Mouse (Mus musculus) kidney, postnatal 36 days (tissue): ENCODE data around the gene Gm5431.
A peak's percentile ranks its signal among the peaks of the same experiment; 100 is the strongest.
"Not testable (repeated sequence)": the region's sequence is repeated elsewhere in the genome, so short reads cannot be mapped to it uniquely, and the experiment has no call there.

Source experiments
- DNase-seq, 2 experiments: peaks; one replicate each; pipeline ENCODE4 v3.0.0; 2021 to 2022; ENCODE audit warnings: mixed read lengths in 2 of 2

Gm5431 gene

GRCm38 (mm10) chr11:48871201-48871772 lies 30.7 kb downstream of the Gm5431 start, which contains the start of gene Irgm1:
TSS of gene Irgm1 (minus strand) at chr11:48871683.
- DNase-seq: peak; percentile 87 to 92

DNA sequence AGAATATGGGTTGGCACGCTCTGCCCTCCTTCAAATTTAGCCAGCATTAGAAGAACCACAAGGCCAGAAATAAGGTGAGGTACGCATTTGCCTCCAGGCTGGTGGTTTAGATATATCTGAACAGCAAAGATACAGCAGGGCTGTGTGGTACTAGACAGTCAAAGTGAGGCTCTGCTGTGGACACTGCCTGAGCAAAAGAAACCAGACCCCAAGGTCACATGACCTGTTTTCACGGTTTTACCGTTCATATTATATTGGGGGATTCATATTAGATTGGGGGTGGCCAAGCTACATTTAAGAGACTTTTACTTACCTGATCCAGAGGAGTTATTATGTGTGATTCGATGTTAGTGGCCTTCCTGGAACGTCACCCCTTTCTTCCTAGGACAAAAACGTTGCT lies 31.2 kb downstream of the Gm5431 start:
- no peak for DNase-seq

DNA sequence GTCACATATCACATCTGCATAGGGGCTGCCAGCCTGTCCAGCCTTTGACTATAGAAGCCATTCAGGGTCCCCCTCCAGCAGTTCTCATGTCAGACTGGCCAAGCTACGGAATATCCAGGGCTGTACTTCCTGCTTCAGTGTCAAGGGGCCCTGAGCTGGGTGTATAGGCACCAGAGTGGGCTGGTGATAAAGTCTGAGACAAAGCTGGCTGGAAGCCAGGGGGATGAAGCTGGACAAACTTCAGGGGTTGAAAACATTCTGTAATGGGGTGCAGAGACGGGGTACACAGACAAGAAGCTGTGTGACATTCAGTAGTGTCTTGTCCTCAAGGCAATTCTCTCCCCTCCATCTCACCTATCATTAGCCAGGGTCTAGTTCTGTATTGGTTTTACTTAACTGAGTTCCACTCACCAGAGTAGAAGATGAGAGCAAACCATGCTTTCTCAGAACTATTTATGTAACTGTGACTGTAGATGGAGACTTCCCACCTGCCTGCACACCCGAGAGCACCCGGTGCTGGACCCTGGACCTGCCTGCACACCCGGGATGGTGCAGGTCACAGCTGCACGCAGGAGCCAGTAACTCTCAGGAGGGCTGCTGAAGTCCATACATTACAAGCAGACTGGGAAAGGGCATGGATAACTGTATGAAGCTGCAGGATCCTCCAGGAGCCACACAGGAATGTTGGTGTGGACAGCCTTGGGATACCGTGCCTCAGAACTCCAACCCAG lies 32.5 kb downstream of the Gm5431 start:
- DNase-seq: peak; percentile 57 to 58

GRCm38 (mm10) chr11:48866481-48866880 lies 35.5 kb downstream of the Gm5431 start:
- DNase-seq: no peak

DNA sequence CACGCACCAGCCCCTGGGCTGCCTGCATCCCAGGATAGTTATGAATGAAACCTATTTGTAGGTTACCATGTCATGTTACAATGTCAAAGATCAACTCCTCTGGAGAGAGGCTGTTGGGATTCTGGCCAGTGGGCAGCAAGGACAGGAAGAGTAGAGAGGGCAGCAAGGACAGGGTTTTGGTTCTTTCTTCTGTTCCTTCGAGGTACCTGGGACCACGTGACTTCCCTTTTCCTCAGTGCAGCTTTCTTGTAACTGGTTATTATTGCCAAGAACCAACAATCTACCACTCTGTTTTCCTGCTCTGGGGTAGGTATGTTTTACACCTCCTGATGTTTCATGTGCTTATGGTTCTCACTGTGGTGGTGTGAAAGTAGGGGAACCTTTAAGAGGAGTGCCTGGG lies 38.2 kb downstream of the Gm5431 start:
- DNase-seq: no peak

DNA sequence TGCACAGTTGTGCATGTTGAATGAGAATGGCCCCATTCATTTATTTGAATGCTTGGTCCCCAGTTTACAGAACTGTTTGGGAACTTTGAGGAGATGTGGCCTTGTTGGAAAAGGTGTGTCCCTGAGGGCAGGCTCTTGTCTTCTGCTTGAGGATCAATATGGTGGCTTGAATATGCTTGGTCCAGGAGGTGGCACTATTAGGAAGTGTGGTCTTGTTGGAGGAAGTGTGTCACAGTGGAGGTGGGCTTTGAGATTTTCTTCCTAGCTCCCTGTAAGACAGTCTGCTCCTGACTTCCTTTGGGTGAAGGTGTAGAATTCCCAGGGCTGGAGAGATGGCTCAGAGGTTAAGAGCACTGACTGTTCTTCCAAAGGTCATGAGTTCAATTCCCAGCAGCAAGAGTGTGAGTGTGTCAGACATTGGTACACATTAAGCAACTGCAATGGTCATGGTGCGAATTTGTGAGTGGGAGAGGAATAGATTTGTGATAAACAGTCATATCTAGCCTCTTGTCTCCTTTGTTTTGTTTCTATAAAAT lies 39.2 kb downstream of the Gm5431 start:
- no peak for DNase-seq

- peak; percentile 73 to 80 for DNase-seq
Measured at GRCm38 (mm10) chr11:48859014-48859413, 43.0 kb downstream of the Gm5431 start.

- DNase-seq: peak; percentile 89
Measured at GRCm38 (mm10) chr11:48853474-48854180, 48.4 kb downstream of the Gm5431 start.

DNA sequence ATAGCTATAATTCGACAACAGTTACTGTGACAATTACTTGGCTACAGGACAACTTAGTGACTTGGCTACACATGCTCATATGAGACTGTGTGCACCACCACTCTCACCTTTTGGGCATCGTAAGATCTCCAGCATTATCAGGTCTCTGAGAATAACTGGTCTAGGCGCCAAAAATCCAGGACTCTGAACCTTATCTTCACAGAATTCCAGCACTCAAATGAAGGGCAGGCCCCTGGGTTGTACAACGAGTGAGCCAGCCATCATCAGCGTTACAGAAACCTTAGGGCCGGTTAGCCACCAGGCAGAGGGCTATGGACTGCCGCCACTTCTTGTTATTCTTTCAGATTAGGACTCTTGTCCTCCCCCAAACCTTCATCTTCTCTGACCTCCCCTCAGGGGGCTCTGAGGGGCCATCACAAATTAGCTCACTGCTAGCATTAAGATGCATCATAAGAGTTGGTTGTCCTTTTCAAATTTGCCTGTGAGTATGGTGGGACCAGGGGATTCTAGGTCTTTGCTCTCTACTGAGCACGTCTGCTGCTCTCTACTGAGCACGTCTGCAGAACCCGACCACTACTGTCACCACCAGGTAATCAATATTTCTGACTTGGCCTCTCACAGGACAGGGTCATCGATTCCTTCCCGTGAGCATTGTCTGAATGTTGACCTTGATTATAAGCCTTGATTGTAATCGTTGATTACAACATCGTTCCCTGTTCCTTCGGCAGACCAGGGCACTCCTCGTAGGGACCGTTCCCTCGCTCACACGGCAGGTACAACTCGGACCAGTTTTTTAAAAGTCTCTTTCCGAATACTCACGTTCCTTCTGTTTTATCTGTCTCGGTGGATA lies 49.2 kb downstream of the Gm5431 start:
- no peak for DNase-seq

- DNase-seq: no peak
Measured at GRCm38 (mm10) chr11:48852190-48852589, 49.8 kb downstream of the Gm5431 start.

- DNase-seq: peak in 1 of 2 experiments; percentile 44
Measured at GRCm38 (mm10) chr11:48851270-48851995, 50.6 kb downstream of the Gm5431 start.

- DNase-seq: no peak
Measured at GRCm38 (mm10) chr11:48850240-48850639, 51.8 kb downstream of the Gm5431 start.

DNA sequence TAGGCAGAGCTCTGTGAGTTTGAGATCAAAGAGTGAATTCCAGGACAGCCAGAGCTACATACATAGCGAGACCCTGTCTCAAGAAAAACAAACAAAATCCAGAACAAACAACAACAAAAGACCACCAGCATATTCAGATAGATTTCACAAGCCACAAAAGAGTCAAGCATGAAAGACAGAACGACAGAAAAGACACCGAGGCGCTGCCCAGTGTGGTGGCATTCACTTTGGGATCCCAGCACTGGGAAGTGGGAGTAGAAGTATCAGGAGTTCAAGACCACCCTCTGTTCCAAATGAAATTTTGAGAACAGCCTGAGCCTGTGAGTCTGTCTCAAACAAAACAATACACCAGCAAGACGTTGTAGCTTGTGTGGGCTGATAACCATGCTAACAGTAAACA lies 55.1 kb downstream of the Gm5431 start:
- DNase-seq: no peak

DNA sequence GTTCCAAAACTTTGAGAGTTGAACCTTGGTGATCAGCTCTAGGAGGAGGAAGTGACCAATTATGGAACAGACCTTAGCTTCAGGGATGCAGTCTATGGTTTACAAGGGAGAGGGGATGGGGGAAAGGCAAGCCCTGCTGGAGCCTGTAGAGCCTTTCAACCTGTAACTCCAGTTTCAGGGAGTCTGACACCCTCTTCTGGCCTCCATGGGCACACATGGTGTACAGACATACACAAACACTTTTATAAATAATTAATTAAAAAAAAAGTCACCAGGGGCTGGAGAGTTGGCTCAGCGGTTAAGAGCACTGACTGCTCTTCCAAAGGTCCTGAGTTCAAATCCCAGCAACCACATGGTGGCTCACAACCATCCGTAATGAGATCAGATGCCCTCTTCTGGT lies 55.7 kb downstream of the Gm5431 start:
- not testable (repeated sequence) for DNase-seq

DNA sequence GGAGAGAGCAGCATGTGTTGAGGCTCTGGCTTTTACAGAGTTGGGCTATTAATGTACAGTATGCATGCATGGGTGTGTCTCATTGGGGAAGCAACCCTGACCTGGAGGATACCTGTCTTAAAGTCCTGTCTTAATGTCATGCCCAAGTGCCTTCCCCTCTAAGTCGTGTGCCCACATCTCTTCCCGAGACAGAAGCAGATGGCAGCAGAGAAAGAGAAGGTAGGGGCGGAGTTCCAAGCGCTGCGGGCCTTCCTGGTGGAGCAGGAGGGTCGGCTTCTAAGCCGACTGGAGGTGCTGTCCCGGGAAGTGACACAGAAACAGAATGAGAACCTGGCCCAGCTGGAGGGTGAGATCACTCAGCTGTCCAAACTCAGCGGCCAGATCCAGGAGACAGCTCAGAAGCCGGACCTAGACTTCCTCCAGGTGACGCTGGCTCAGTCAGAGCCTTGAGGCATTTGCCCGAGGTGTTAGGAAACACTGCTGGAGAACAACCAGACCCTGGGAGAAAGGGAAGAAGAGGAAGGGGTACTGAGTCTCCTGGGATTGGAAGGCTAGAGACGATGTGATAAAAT lies 56.7 kb downstream of the Gm5431 start:
- no peak for DNase-seq

GRCm38 (mm10) chr11:48844309-48844708 lies 57.7 kb downstream of the Gm5431 start:
- DNase-seq: peak; percentile 64 to 76

GRCm38 (mm10) chr11:48843202-48843601 lies 58.8 kb downstream of the Gm5431 start:
- peak; percentile 72 to 88 for DNase-seq

- no peak for DNase-seq
Measured at GRCm38 (mm10) chr11:48842378-48842792, 59.6 kb downstream of the Gm5431 start.

- DNase-seq: peak in 1 of 2 experiments; percentile 59
Measured at GRCm38 (mm10) chr11:48841213-48841612, 60.8 kb downstream of the Gm5431 start.

DNA sequence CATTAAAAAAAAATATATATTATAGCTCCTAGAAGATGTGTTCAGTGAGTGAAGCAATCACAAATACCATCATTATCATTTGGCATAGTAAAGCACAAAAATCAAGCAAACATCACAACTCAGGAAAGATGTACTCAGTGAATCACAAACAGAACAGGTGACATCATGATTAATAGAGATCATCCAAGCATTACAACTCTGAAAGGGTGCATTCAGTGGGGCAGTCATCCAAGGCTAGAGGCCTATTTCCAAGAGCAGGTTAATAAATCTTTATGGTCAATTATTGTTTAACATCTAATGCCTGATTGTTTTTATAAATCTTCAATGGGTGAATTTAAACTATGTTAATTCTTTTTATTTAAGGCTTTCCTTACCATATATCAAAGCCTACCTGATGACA lies 61.2 kb downstream of the Gm5431 start:
- peak; percentile 64 to 82 for DNase-seq

DNA sequence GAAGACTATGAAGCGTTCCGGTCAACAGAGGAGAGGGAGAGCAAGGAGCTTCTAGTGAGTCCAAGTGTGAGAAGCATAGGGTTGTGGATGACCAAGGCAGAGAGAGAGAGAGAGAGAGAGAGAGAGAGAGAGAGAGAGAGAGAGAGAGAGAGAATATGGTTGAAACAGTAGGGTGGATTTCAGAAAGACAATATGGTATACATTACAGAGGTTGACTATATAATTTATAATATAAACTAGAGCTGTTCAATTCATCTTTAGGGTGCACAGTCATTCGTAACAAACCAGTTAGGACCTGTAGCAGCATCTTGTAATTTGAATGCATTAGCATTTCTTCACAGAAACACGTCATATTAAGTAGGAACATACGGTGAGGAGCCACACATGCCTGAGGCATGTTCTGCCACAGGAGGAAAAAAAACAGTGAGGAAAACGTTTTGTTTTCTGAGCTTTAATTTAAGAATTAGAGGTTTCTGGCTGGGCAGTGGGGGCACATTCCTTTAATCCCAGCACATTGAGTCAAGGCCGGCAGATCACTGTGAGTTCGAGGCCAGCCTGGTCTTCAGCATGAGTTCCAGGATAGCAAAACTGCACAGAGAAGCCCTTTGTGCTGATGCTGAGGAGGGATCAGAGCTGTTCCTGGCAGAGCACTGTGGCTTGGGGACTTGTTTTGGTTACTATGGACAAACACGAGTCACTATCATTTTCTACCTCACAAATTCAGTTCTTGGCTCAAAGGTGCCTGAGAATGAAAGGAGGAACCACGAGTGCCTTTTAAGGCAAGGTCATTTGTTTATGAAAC lies 62.9 kb downstream of the Gm5431 start:
- no peak for DNase-seq
